Mouse (Mus musculus) heart, postnatal 14 days (tissue): ENCODE results near the gene Zfp658. TPM values are rescaled to one million over a fixed set of nuclear protein-coding genes. Genes with fewer than 3 reads are reported as not detected.

Experiments used
- DNase-seq, 2 experiments: peaks; one replicate each; pipeline ENCODE4 v3.0.0; 2021 to 2022
- intact Hi-C: fragments of 180-260 bp; cut with DNase I; formaldehyde crosslinking; loops from one replicate; pipeline ENCODE4 v1.15.1; 2025
- long read RNA-seq, 2 experiments: library from polyadenylated mRNA; stranded (forward); transcript quantifications; one replicate each; pipeline ENCODE4 v2.0.0; 2021
- total RNA-seq, 2 experiments: library from RNA; stranded (reverse); gene quantifications; 2 replicates each; pipeline ENCODE4 v1.2.3; 2021

Zfp658 gene
- under 1 TPM; 0.98 to 1.00 TPM for total RNA-seq
- long read RNA-seq, experiment 1: 0 reads
- long read RNA-seq, experiment 2, partial matches to known transcripts: 0 of 1 reads
- long read RNA-seq, experiment 2, other reads (novel, unspliced or antisense): 0 of 1 reads

GRCm38 (mm10) chr7:43562006-43562633 lies at the start of gene Zfp658:
Zfp658 (plus strand) TSS chr7:43562256.
- peak; percentile 83 to 84 for DNase-seq
- intact Hi-C loops: loop anchor here (5.0 kb wide), 1 partner anchor 140 kb away; no protein-coding TSS in a partner anchor

- intact Hi-C loops: no loop called here
- DNase-seq: no peak
Measured at GRCm38 (mm10) chr7:43512519-43512918, 49.5 kb upstream of the Zfp658 start.

GRCm38 (mm10) chr7:43515076-43515475 lies 47.0 kb upstream of the Zfp658 start:
- intact Hi-C loops: no loop called here
- DNase-seq: no peak

- intact Hi-C loops: no loop called here
- DNase-seq: no peak
Measured at GRCm38 (mm10) chr7:43518341-43518740, 43.7 kb upstream of the Zfp658 start.

- DNase-seq: no peak
- intact Hi-C loops: loop anchor here (10.0 kb wide), 1 partner anchor 58 kb away; the partner anchor contains the start of gene Vsig10l
Measured at GRCm38 (mm10) chr7:43522776-43523175, 39.3 kb upstream of the Zfp658 start.

- intact Hi-C loops: loop anchor here (10.0 kb wide), 1 partner anchor 61 kb away; the partner anchor contains the start of gene Vsig10l
- DNase-seq: peak in 1 of 2 experiments; percentile 16
Measured at GRCm38 (mm10) chr7:43525313-43525712, 36.7 kb upstream of the Zfp658 start.

GRCm38 (mm10) chr7:43530216-43530785 lies 31.8 kb upstream of the Zfp658 start:
- intact Hi-C loops: no loop called here
- DNase-seq: no peak

- intact Hi-C loops: no loop called here
- DNase-seq: no peak
Measured at GRCm38 (mm10) chr7:43532936-43533505, 29.0 kb upstream of the Zfp658 start.

- intact Hi-C loops: no loop called here
- DNase-seq: no peak
Measured at GRCm38 (mm10) chr7:43538524-43538923, 23.5 kb upstream of the Zfp658 start.

GRCm38 (mm10) chr7:43544225-43544977 lies 17.7 kb upstream of the Zfp658 start, which contains the start of gene Cd33:
Cd33 (minus strand) TSS chr7:43544428.
- intact Hi-C loops: no loop called here
- DNase-seq: no peak

- DNase-seq: no peak
- intact Hi-C loops: no loop called here
Measured at GRCm38 (mm10) chr7:43545656-43546545, 16.2 kb upstream of the Zfp658 start.

- DNase-seq: no peak
- intact Hi-C loops: no loop called here
Measured at GRCm38 (mm10) chr7:43547666-43548065, 14.4 kb upstream of the Zfp658 start.

GRCm38 (mm10) chr7:43548206-43548605 lies 13.8 kb upstream of the Zfp658 start:
- intact Hi-C loops: no loop called here
- DNase-seq: no peak

GRCm38 (mm10) chr7:43553153-43553552 lies 8.9 kb upstream of the Zfp658 start:
- peak in 1 of 2 experiments; percentile 12 for DNase-seq
- intact Hi-C loops: no loop called here

GRCm38 (mm10) chr7:43554550-43554949 lies 7.5 kb upstream of the Zfp658 start:
- DNase-seq: peak; percentile 69 to 78
- intact Hi-C loops: no loop called here

GRCm38 (mm10) chr7:43555351-43555750 lies 6.7 kb upstream of the Zfp658 start:
- no peak for DNase-seq
- intact Hi-C loops: no loop called here

- intact Hi-C loops: no loop called here
- no peak for DNase-seq
Measured at GRCm38 (mm10) chr7:43556901-43557300, 5.2 kb upstream of the Zfp658 start.

GRCm38 (mm10) chr7:43562651-43563070 lies 605 bp downstream of the Zfp658 start:
- no peak for DNase-seq
- intact Hi-C loops: loop anchor here (5.0 kb wide), 1 partner anchor 140 kb away; no protein-coding TSS in a partner anchor

GRCm38 (mm10) chr7:43563300-43563699 lies 1.2 kb downstream of the Zfp658 start:
- DNase-seq: no peak
- intact Hi-C loops: loop anchor here (5.0 kb wide), 1 partner anchor 141 kb away; no protein-coding TSS in a partner anchor

- intact Hi-C loops: no loop called here
- DNase-seq: no peak
Measured at GRCm38 (mm10) chr7:43571216-43571615, 9.2 kb downstream of the Zfp658 start.
